Mouse (Mus musculus) WW6 (cell line): ENCODE measurements around the gene Vmn1r8.
A peak's percentile ranks its signal among the peaks of the same experiment; 100 is the strongest.
"Not testable (repeated sequence)": the region's sequence is repeated elsewhere in the genome, so short reads cannot be mapped to it uniquely, and the experiment has no call there.

Source experiments
- DNase-seq: peaks from one replicate; pipeline ENCODE4 v3.0.0-alpha.2; 2013; ENCODE audit warnings: low read depth, low spot score

Vmn1r8 gene

GRCm38 (mm10) chr6:57031984-57032383 lies at the start of gene Vmn1r8:
Gene Vmn1r8 (plus strand): TSS chr6:57032284.
- DNase-seq, result no peak

- no peak for DNase-seq
Observed at GRCm38 (mm10) chr6:56996943-56997342, 35.1 kb upstream of the Vmn1r8 start, which contains the start of gene Vmn1r6. Gene Vmn1r6 (plus strand): TSS chr6:56997243.

GRCm38 (mm10) chr6:57025224-57025623 lies 6.9 kb upstream of the Vmn1r8 start, which contains the start of gene Vmn1r7:
Gene Vmn1r7 (minus strand): TSS chr6:57025324.
- not testable (repeated sequence) for DNase-seq

DNA sequence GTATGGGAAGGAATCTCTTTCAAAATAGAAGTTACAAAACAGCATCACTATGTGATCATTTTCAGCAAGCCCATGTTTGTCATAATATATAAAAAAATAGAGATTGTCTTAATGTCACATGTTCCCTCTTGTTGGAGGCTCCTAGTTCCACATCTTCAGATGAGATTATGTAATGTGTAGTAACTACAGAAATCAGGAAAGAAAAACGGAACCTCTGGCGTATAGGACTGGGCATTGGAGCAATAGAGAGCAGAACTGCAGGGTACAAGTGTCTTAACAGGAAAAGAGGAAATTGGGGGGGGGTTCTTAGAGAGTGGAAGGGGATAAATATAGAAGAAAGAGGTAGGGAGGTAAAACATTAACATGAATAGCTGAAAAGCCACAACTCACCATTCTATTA lies 2.6 kb downstream of the Vmn1r8 start:
- DNase-seq, result no peak

GRCm38 (mm10) chr6:57063730-57064129 lies 31.6 kb downstream of the Vmn1r8 start:
- peak; percentile 5 for DNase-seq

DNA sequence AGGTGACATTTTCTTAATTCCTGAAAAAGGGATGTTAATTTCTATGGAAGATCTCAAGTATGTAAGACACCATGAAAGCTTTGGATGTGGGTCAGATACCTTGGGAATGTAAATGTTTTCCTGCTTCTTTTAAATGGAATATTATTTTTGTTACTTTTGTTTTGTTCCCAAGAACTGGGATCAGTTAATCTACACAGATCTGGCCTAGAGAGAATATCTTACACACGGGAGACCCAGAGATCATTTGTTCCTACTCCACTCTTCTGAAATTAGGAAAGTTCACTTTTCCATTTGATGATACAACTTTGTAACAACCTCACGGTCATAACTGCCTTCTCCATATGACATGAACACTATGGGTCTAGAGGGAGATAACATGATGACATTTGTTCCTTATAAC lies 34.4 kb downstream of the Vmn1r8 start, which contains the start of gene Vmn1r9:
Gene Vmn1r9, plus strand, starts transcription at position 301 of the 400 bp plus-strand sequence.
- no peak for DNase-seq
